16 mouse cellular contexts compared by ENCODE assay signal in the genomic region with DNA sequence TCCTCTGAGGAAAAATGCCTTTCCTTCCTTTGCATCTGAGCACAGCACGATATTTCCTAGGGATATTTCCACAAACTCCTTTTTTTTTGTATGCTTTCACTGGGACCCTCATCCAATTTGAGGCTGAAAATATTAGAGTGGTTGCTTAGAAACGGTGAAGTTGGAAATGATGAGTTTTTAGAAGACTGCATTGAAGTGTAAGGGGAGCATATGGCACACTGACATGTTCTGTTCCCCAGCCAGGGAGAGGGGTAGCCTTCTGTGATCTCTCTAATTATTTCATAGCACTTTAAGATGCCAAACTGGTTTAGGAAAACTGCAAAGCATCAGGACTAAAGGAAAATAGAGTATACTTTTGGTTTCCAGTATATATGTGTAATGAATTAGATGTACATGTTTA.
DNase-seq lines count a peak whose midpoint lies in the region; ATAC-seq lines count a peak whose summit lies in the region.
"Had no signal": no experiment of that assay in that cellular context is flagged by ENCODE, and none has a peak within 500 bp of the region (broad histone marks: within the 10 kb centered on the region; RNA-seq: fewer than 3 reads in every experiment).

No protein-coding gene starts in this region.

- no peaks in the 10 kb centered on the region for H3K36me3 ChIP-seq in midbrain, embryonic 15.5 days (replicated peaks)
- H3K36me3 ChIP-seq in midbrain, embryonic 13.5 days, result no peaks in the 10 kb centered on the region
- H3K36me3 ChIP-seq: embryonic facial prominence, embryonic 10.5 days had no signal

- H3K27me3 ChIP-seq in midbrain, embryonic 15.5 days (replicated peaks), result no peaks in the 10 kb centered on the region
- no peaks in the 10 kb centered on the region for H3K27me3 ChIP-seq in midbrain, embryonic 13.5 days

- no peak overlapping the region for H3K9ac ChIP-seq in midbrain, embryonic 15.5 days
- no peak overlapping the region for H3K9ac ChIP-seq in midbrain, embryonic 13.5 days (replicated peaks)

- no peak for DNase-seq in frontal cortex, postnatal 25 days (ENCODE audit: low spot score in 2 of 2)
- DNase-seq in frontal cortex, postnatal 36 days (ENCODE audit: low spot score in 2 of 2), result peak; percentile 0 to 6
- peak; percentile 39 for DNase-seq in telencephalon, adult 2 months (ENCODE audit: low read depth, low spot score)
- DNase-seq in adrenal gland, postnatal 14 days, result no peak
- DNase-seq in kidney, postnatal 10 days, result no peak
- DNase-seq: B cell, adult 2 months; cerebellum, adult 8-10 months; kidney, postnatal 36 days; lung, adult 18-20 months; spleen, adult 18-20 months had no signal

- 45% methylated on average over 2 of the region's 2 CpGs for WGBS in midbrain, embryonic 15.5 days
- WGBS in midbrain, embryonic 13.5 days, result 71% methylated on average over 2 of the region's 2 CpGs

- peak; percentile 55; the same call in 1 of the 2 replicates for ATAC-seq in frontal cortex, adult (ENCODE audit: low TSS enrichment)
- peak; percentile 78 for ATAC-seq in midbrain, embryonic 15.5 days (replicated peaks)
- no peak for ATAC-seq in midbrain, embryonic 13.5 days
- ATAC-seq: intestine, postnatal 0 days had no signal

- no peak overlapping the region for H3K4me3 ChIP-seq in midbrain, embryonic 15.5 days
- no peak overlapping the region for H3K4me3 ChIP-seq in midbrain, embryonic 13.5 days (replicated peaks)
- H3K4me3 ChIP-seq: embryonic facial prominence, embryonic 10.5 days; myocyte had no signal

- H3K9me3 ChIP-seq in midbrain, embryonic 15.5 days, result no peaks in the 10 kb centered on the region
- no peaks in the 10 kb centered on the region for H3K9me3 ChIP-seq in midbrain, embryonic 13.5 days
- H3K9me3 ChIP-seq: embryonic facial prominence, embryonic 10.5 days had no signal

- H3K4me2 ChIP-seq in midbrain, embryonic 15.5 days, result no peak overlapping the region
- H3K4me2 ChIP-seq in midbrain, embryonic 13.5 days (replicated peaks), result no peak overlapping the region

- no peaks in the 10 kb centered on the region for H3K4me1 ChIP-seq in midbrain, embryonic 15.5 days
- H3K4me1 ChIP-seq in midbrain, embryonic 13.5 days (replicated peaks), result no peaks in the 10 kb centered on the region
- H3K4me1 ChIP-seq: embryonic facial prominence, embryonic 10.5 days had no signal

- H3K27ac ChIP-seq in midbrain, embryonic 15.5 days, result no peak overlapping the region
- no peak overlapping the region for H3K27ac ChIP-seq in midbrain, embryonic 13.5 days
- H3K27ac ChIP-seq: embryonic facial prominence, embryonic 10.5 days had no signal

Comparison
In these comparisons a context has a peak if more than half of its experiments do, and no peak if none do; other contexts are left out.
1. DNase-seq: peak in frontal cortex, postnatal 36 days (2 of 2) and telencephalon, adult 2 months (single experiment); none in frontal cortex, postnatal 25 days (0 of 2), adrenal gland, postnatal 14 days (single experiment) and kidney, postnatal 10 days (single experiment).